Mouse (Mus musculus): ENCODE data around the gene Ermard. TPM values are rescaled to one million over a fixed set of nuclear protein-coding genes. Genes with fewer than 3 reads are reported as not detected.

The Ermard gene
- polyA plus RNA-seq, 1 experiment from 2014 or later: 85.6 TPM

DNA sequence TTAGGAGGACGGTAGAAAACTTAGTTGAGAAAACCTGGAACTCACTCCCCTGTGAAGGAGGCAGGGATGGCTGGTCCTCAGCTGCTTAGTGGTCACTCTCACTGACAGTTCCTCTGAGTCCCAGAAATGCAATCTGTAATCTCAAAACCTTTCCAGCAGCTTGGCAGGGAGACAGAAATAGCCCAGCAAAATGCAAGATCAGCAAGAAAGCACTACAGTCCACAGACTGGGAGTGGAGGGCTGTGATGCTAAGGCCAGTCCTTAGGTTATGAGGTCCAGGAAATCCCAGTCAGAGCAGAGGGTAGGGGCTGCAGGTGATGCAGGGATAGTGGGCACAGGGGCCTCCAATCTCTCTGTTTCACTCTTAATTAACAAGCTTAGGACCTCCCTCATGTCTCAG lies 25.9 kb downstream of the Ermard start:
- Histone ChIP-seq H3K9me3 (no peaks in the 10 kb centered on the region), H3K27me3 (no peaks in the 10 kb centered on the region), H3K27ac (no peak overlapping the region), H3K4me1 (peaks cover 18% of the 10 kb centered on the region), H3K4me3 (no peak overlapping the region), H3K4me2 (no peak overlapping the region), H3K36me3 (peaks cover 6% of the 10 kb centered on the region; the same call in 1 of the 2 replicates), H3K9ac (no peak overlapping the region)
- WGBS: 51% methylated on average over 1 of the region's 1 CpGs
- ATAC-seq (ENCODE audit: borderline replicate concordance, extremely low read depth, low FRiP score, low TSS enrichment): no peak

DNA sequence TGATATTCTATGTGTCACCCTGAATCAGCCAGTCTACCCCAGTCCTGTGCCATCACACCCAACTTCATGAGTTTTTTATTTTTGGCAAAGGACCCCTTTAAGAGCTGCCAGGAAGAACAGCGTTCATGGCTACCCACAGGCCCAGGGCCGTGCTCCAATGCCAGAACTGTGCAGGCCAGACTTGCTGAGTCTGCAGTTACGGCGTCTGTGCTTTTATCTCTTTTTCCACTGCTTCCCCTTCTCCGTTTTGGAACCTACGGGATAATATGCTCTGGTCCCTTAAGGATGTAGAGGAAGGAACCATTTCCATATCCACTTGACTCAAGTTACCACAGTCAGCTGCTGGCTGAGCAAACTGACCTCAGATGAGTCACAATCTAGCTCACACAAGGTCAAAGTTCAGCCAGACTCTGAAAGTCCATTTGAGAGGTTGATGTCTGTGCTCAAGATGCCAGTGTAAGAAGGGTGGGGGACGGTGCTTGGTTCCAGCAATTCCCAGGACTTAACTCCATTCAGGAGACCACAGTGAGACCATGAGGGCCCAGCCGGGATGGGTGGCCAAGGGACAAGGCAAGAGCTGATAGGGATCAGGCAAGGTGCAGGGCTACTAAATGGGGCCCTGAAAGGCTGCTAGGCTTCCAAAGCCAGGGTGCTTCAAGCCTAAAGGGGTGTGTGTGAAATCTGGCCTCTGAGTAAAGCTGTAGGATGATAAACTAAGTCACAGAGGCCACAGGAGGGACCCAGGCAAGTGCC lies 27.2 kb downstream of the Ermard start:
- H3K9me3 ChIP-seq: no peaks in the 10 kb centered on the region
- H3K36me3 ChIP-seq: no peaks in the 10 kb centered on the region
- peaks cover 18% of the 10 kb centered on the region for H3K4me1 ChIP-seq
- H3K9ac ChIP-seq: no peak overlapping the region
- H3K27me3 ChIP-seq: no peaks in the 10 kb centered on the region
- no peak overlapping the region for H3K27ac ChIP-seq
- H3K4me2 ChIP-seq: no peak overlapping the region
- 49% methylated on average over 8 of the region's 8 CpGs for WGBS
- H3K4me3 ChIP-seq: no peak overlapping the region
- ATAC-seq (ENCODE audit: borderline replicate concordance, extremely low read depth, low FRiP score, low TSS enrichment): no peak

DNA sequence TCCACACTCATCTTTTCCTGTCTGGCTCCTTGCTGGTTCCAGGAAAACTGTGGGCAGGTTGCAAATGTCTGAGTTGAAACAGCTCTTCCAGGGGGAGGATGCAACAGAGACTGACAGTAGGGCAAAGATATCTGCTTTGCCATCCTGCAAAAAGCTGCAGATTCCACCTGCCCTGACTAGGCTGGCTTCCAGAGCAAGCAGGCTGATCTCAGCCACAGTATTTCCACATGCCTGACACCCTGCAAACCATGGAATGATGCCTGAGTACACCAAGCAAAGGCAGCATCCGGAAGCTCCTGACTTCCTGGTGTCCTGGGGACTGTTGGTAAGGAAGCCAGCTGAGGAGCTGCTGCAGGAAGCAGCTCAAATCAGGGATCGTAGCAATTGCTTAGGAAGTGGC lies 28.1 kb downstream of the Ermard start:
- H3K4me3 ChIP-seq: no peak overlapping the region
- no peak for ATAC-seq (ENCODE audit: borderline replicate concordance, extremely low read depth, low FRiP score, low TSS enrichment)
- no peak overlapping the region for H3K9ac ChIP-seq
- no peak overlapping the region for H3K4me2 ChIP-seq
- H3K27ac ChIP-seq: no peak overlapping the region
- 42% methylated on average over 2 of the region's 2 CpGs for WGBS
- H3K27me3 ChIP-seq: no peaks in the 10 kb centered on the region
- H3K9me3 ChIP-seq: no peaks in the 10 kb centered on the region
- no peaks in the 10 kb centered on the region for H3K36me3 ChIP-seq
- peaks cover 18% of the 10 kb centered on the region for H3K4me1 ChIP-seq

DNA sequence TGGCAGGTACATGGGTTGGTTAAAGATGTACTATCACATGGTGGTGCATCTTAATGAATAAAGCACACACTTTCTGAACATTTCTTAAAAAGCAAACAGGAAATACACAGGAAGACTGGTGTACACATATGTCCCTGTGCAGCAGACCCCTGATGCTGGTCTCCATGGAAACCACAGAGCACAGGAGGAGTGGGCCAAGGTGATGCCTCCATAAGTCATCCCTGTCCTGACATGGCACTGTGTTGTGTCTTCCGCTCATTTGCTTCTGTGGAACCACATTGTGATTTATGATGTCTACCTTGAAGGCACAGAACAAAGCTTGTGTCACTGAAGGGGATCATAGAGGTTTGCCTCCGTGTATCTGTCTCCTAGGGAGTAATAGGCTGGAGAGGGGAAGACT lies 31.2 kb downstream of the Ermard start:
- WGBS: 80% methylated on average over 2 of the region's 2 CpGs
- Histone ChIP-seq H3K9ac (no peak overlapping the region), H3K27me3 (no peaks in the 10 kb centered on the region), H3K27ac (no peak overlapping the region), H3K4me1 (peaks cover 19% of the 10 kb centered on the region), H3K4me3 (no peak overlapping the region), H3K9me3 (no peaks in the 10 kb centered on the region), H3K36me3 (no peaks in the 10 kb centered on the region), H3K4me2 (no peak overlapping the region)
- ATAC-seq (ENCODE audit: borderline replicate concordance, extremely low read depth, low FRiP score, low TSS enrichment): no peak

DNA sequence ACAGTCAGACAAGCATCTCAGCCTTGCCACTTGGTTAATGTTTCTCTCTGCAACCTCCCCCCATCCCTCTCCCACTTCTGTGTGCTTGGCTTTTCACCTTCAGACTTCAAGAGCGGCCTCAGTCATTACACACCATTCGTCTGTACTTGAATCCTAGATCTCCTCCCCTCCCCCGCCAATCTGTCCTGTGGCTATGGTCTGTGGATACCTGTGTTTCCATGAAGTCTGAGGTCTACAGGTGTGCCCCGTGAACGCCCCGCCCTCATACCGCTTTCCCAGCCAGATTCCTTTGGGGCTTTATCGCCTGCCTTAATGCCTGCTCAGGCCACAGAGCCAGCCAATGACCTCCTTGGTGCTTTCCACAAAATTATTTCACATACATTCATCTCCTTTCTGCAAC lies 34.0 kb downstream of the Ermard start:
- peaks cover 9% of the 10 kb centered on the region for H3K4me1 ChIP-seq
- 49% methylated on average over 8 of the region's 8 CpGs for WGBS
- H3K9me3 ChIP-seq: no peaks in the 10 kb centered on the region
- H3K4me3 ChIP-seq: no peak overlapping the region
- peak overlapping the region; percentile 57; the same call in 1 of the 2 replicates for H3K27ac ChIP-seq
- no peak overlapping the region for H3K9ac ChIP-seq
- no peaks in the 10 kb centered on the region for H3K27me3 ChIP-seq
- 0 out of 2 replicates have a peak overlapping the region, but pooled peaks have one; percentile 18 for H3K4me2 ChIP-seq
- ATAC-seq (ENCODE audit: borderline replicate concordance, extremely low read depth, low FRiP score, low TSS enrichment): peak; percentile 68; the same call in 1 of the 2 replicates
- H3K36me3 ChIP-seq: no peaks in the 10 kb centered on the region

DNA sequence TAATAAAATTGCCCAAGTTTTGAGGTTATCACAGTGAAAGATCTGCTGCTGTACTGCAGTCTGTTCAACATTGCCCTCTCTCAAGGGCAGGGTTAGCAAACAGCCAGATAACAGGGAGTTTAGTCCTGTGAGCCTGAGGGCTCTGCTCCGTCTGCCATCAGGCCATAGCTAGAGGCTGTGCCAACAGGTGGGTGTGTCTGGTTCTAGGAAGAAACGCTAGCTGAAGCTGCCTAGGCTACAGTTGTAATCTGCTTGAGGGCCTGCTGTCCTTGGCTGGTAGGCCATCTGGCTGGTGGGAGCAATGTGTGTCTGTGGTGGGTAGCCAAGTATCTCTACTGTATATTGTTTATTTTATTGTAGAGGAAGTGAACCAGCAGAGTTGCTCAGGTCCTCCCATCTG lies 36.5 kb downstream of the Ermard start:
- no peak overlapping the region for H3K4me2 ChIP-seq
- no peaks in the 10 kb centered on the region for H3K36me3 ChIP-seq
- H3K27me3 ChIP-seq: no peaks in the 10 kb centered on the region
- no peaks in the 10 kb centered on the region for H3K9me3 ChIP-seq
- no peak overlapping the region for H3K9ac ChIP-seq
- WGBS: 29% methylated on average over 2 of the region's 2 CpGs
- ATAC-seq (ENCODE audit: borderline replicate concordance, extremely low read depth, low FRiP score, low TSS enrichment): no peak
- H3K27ac ChIP-seq: no peak overlapping the region
- H3K4me1 ChIP-seq: peaks cover 9% of the 10 kb centered on the region
- H3K4me3 ChIP-seq: no peak overlapping the region

DNA sequence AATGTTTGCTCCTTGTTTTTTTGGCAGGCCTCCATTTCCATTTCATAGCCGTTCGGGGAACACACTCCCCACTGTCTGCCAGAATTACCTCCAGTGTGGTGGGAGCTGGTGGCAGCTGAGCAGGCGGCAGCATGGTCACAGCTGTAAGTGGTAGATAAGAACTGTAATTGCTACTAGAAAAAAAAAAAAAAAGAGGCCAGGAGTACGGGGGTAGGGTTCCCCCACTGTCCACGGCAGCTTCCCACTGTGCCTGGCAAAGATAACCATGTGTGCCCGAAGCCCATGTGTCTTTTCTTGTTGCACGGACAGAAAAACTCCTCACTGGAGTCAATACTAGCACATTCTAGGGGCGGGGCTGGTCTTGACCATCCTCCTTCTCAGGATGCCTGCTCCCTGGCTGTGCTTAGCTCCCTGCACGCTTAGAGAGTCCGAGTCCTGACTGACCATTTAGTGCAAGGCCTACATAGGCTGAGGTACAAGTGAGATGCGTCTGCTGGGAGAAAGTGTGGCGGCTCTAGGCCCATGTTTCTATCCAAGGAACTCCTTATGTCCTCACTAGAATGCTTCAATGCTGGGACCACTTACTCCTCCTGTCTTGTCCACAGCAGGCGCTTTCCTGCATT lies 43.3 kb downstream of the Ermard start:
- WGBS: 40% methylated on average over 13 of the region's 13 CpGs
- Histone ChIP-seq H3K4me2 (no peak overlapping the region), H3K9ac (no peak overlapping the region), H3K36me3 (no peaks in the 10 kb centered on the region), H3K27ac (no peak overlapping the region), H3K9me3 (no peaks in the 10 kb centered on the region), H3K4me1 (peaks cover 11% of the 10 kb centered on the region; the same call in 1 of the 2 replicates), H3K4me3 (no peak overlapping the region), H3K27me3 (no peaks in the 10 kb centered on the region)
- peak; percentile 50; the same call in 1 of the 2 replicates for ATAC-seq (ENCODE audit: borderline replicate concordance, extremely low read depth, low FRiP score, low TSS enrichment)

DNA sequence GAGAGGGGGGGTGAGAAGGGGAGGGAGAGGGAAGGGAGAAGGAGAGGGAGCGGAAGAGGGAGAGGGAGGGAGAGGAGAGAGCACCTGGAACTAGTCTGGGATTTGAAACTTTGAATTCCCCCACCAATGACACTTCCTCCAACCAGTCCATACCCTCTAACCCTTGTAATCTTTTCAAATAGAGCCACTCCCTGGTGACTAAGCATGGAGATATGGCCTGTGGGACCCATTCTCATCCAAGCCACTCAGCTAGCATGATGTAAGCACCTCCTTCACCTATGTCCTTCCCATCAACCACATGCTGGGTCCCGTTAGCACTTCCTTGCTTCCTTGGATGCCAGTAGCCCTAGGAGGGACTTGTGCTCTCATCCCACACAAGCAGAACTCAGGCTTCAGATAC lies 44.0 kb downstream of the Ermard start:
- Histone ChIP-seq H3K4me2 (no peak overlapping the region), H3K36me3 (no peaks in the 10 kb centered on the region), H3K9me3 (no peaks in the 10 kb centered on the region), H3K4me3 (no peak overlapping the region), H3K27ac (no peak overlapping the region), H3K9ac (no peak overlapping the region), H3K4me1 (peaks cover 11% of the 10 kb centered on the region; the same call in 1 of the 2 replicates), H3K27me3 (no peaks in the 10 kb centered on the region)
- ATAC-seq (ENCODE audit: borderline replicate concordance, extremely low read depth, low FRiP score, low TSS enrichment): no peak
- 55% methylated on average over 2 of the region's 2 CpGs for WGBS

DNA sequence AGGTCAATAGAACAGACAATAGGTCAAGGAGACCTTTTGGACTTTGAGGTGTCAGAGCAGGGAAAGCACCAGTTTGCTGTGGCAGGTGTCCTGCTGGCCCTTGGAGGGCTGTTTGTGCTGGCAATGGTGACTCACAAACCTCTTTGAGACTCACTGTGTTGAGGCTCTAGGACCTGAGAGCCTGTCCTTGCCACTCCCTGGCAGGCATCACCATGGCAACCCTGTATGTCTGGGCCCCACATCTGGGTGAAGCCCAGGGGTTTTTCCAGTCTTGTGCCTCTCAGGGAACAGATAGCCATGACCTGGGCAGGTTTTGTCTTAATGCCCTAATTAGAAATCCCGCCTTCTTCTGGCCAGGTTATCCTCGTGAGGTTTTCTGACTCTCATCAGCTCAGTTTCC lies 47.2 kb downstream of the Ermard start:
- Histone ChIP-seq H3K27me3 (no peaks in the 10 kb centered on the region), H3K27ac (no peak overlapping the region), H3K36me3 (no peaks in the 10 kb centered on the region), H3K4me3 (no peak overlapping the region), H3K9me3 (no peaks in the 10 kb centered on the region), H3K9ac (no peak overlapping the region), H3K4me2 (no peak overlapping the region), H3K4me1 (peaks cover 11% of the 10 kb centered on the region; the same call in 1 of the 2 replicates)
- no peak for ATAC-seq (ENCODE audit: borderline replicate concordance, extremely low read depth, low FRiP score, low TSS enrichment)
- WGBS: 27% methylated on average over 2 of the region's 2 CpGs

DNA sequence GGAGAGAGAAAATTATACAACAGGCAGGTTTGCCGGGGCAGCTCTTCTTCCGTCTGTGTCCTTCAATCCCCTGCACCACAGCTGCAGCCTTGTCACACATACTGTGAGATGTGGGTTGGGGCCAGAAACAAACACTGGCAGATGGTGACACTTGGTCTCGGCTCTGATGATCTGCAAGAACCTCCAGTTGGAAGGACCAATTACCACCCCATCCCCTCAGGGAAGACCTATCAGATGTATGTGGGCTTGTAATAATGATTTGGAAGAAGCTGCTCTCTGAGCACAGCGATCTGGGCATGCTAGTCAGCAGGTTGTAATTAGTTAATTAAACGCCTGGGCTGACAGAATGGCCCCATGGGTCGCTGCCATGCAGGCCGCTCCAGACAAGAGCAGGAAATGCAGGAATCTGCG lies 47.6 kb downstream of the Ermard start:
- no peaks in the 10 kb centered on the region for H3K36me3 ChIP-seq
- no peak overlapping the region for H3K27ac ChIP-seq
- no peak for ATAC-seq (ENCODE audit: borderline replicate concordance, extremely low read depth, low FRiP score, low TSS enrichment)
- no peaks in the 10 kb centered on the region for H3K27me3 ChIP-seq
- H3K4me1 ChIP-seq: peaks cover 11% of the 10 kb centered on the region; the same call in 1 of the 2 replicates
- no peak overlapping the region for H3K4me2 ChIP-seq
- 33% methylated on average over 8 of the region's 8 CpGs for WGBS
- H3K4me3 ChIP-seq: no peak overlapping the region
- no peak overlapping the region for H3K9ac ChIP-seq
- no peaks in the 10 kb centered on the region for H3K9me3 ChIP-seq

DNA sequence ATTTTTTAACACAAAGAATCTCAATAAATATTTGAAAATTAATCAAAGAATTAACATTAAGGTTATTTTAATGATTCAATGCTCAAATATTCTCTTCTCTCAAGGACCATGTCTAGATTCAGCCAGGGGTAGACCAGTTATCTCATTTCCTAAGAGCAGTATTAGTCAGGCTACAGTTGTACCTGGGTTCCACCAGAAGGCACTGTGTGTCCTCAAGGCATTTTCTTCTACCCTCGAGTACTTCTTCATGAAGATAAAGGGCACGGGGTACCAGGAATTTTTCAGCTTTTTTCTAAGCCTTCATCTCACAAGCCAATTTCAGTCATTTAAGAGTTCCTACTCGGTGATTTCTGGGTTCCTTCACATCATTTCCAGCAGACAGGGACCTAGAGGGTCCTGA lies 50.7 kb downstream of the Ermard start:
- H3K4me2 ChIP-seq: no peak overlapping the region
- no peak overlapping the region for H3K9ac ChIP-seq
- H3K27ac ChIP-seq: no peak overlapping the region
- no peak overlapping the region for H3K4me3 ChIP-seq
- H3K27me3 ChIP-seq: no peaks in the 10 kb centered on the region
- ATAC-seq (ENCODE audit: borderline replicate concordance, extremely low read depth, low FRiP score, low TSS enrichment): no peak
- no peaks in the 10 kb centered on the region for H3K36me3 ChIP-seq
- H3K9me3 ChIP-seq: no peaks in the 10 kb centered on the region
- 78% methylated on average over 3 of the region's 3 CpGs for WGBS
- H3K4me1 ChIP-seq: no peaks in the 10 kb centered on the region

DNA sequence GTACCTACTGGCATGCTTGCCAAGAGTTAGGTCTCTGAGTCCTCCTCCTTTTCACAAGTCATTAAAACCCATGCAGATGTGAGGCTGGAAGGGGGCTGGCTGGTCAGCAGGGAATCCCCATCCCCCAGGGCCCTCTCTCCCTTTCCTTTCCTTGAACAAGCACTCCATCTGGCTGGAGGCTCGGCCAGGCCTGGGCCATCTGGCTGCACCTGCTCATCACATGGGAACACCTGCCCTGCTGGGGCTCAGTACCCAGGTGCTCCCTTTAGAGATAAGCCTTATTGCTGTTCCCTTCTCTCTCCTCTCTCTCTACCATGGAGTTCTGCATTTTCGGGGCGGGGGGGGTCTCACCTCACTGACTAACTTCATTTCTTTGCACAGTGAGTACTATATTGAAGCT lies 52.5 kb downstream of the Ermard start:
- Histone ChIP-seq H3K4me1 (no peaks in the 10 kb centered on the region), H3K9me3 (no peaks in the 10 kb centered on the region), H3K9ac (no peak overlapping the region), H3K27ac (no peak overlapping the region), H3K27me3 (no peaks in the 10 kb centered on the region), H3K4me3 (no peak overlapping the region), H3K4me2 (no peak overlapping the region), H3K36me3 (no peaks in the 10 kb centered on the region)
- ATAC-seq (ENCODE audit: borderline replicate concordance, extremely low read depth, low FRiP score, low TSS enrichment): 0 out of 2 replicates have a peak, but pooled peaks have one; percentile 49
- WGBS: 15% methylated on average over 3 of the region's 3 CpGs

Measured in lung, embryonic 15.5 days (tissue).